Mouse (Mus musculus): ENCODE data around the gene Fgf22.

DNA sequence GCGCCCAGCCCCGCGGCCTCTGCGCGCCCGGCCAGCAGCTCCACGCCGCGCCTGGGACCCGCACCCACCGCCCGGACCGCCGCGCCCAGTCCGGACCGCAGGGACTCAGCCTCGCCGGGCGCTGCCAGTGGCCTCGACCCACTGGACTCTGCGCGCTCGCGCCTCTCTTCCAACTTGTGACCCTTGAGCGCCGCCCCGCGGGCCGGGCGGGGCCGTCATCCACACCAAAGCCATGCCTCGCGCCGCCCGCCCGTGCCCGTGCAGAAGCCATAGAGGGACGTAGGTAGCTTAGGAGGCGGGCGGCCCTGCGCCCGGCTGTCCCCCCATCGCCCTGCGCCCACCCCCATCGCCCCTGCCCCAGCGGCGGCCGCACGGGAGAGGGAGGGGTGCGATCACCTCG, 19.5 kb upstream of the Fgf22 start:
- TF ChIP-seq CTCF (IDR thresholded peaks at IDR 0.05; ENCODE audit: low read depth) (no peak), EP300 (IDR thresholded peaks at IDR 0.05; ENCODE audit: low read depth) (no peak)

Measured in liver, postnatal 0 days (tissue).